Mouse (Mus musculus) embryonic facial prominence, embryonic 11.5 days (tissue): ENCODE measurements at regions not wholly inside any gene's neighbourhood (a gene's known extent, or its start where the extent isn't known, plus 50 kb on each side); places are given as distances from the start of the nearest gene placed in this dataset.
A peak's percentile ranks its signal among the peaks of the same experiment; 100 is the strongest.

ENCODE experiments used
- ATAC-seq: fragments of 200-750 bp; cut with Nextera tagmentation; replicated peaks from 2 replicates; pipeline ENCODE4 v1.8.0; 2017; ENCODE audit warnings: low read depth; ENCODE audit not compliant: insufficient number of reproducible peaks, low FRiP score, low TSS enrichment
- DNase-seq: peaks from one replicate; pipeline ENCODE4 v3.0.0-alpha.2; 2015; ENCODE audit warnings: low spot score
- H3K27ac ChIP-seq: fragments of 300-500 bp; sonication (generic); replicated peaks from 2 replicates; pipeline ENCODE4 v1.5.1; 2014; ENCODE audit warnings: mild to moderate bottlenecking, low read depth, low read length, control low read depth
- H3K27me3 ChIP-seq: fragments of 300-500 bp; sonication (generic); 2 replicates; pipeline ENCODE4 v1.6.1; 2014; ENCODE audit warnings: mild to moderate bottlenecking, low read length, moderate library complexity, mixed read lengths; ENCODE audit not compliant: control insufficient read depth, insufficient read depth
- H3K36me3 ChIP-seq: fragments of 300-500 bp; sonication (generic); replicated peaks from 2 replicates; pipeline ENCODE4 v1.6.1; 2014; ENCODE audit warnings: low read depth, mild to moderate bottlenecking, low read length, moderate library complexity, mixed read lengths; ENCODE audit not compliant: control insufficient read depth, insufficient read depth
- H3K4me1 ChIP-seq: fragments of 300-500 bp; sonication (generic); 2 replicates; pipeline ENCODE4 v1.6.1; 2014; ENCODE audit warnings: low read length, mixed read lengths; ENCODE audit not compliant: control insufficient read depth, insufficient read depth
- H3K4me2 ChIP-seq: fragments of 300-500 bp; sonication (generic); 2 replicates; pipeline ENCODE4 v1.6.1; 2014; ENCODE audit warnings: low read depth, mild to moderate bottlenecking, control low read depth, low read length, moderate library complexity
- H3K4me3 ChIP-seq: fragments of 300-500 bp; sonication (generic); 2 replicates; pipeline ENCODE4 v1.5.1; 2014; ENCODE audit warnings: low read depth, low read length, control low read depth
- H3K9ac ChIP-seq: fragments of 300-500 bp; sonication (generic); replicated peaks from 2 replicates; pipeline ENCODE4 v1.6.1; 2014; ENCODE audit warnings: mild to moderate bottlenecking, control low read depth, low read length
- H3K9me3 ChIP-seq: fragments of 300-500 bp; sonication (generic); replicated peaks from 2 replicates; pipeline ENCODE4 v1.6.1; 2016; ENCODE audit warnings: mild to moderate bottlenecking, low read length, inconsistent platforms, mixed read lengths; ENCODE audit not compliant: control insufficient read depth
- WGBS: fragments of 180-500 bp; shearing (Covaris S2); extraction: QIAGEN DNeasy Blood & Tissue Kit; methylation state at CpG from one replicate; pipeline ENCODE4 v1.1.7; 2014; 5-methylcytosine and 5-hydroxymethylcytosine counted together

- H3K4me2 ChIP-seq: no peak overlapping the region
- 81% methylated on average over 4 of the region's 4 CpGs for WGBS
- H3K27ac ChIP-seq: no peak overlapping the region
- no peaks in the 10 kb centered on the region for H3K9me3 ChIP-seq
- no peaks in the 10 kb centered on the region for H3K27me3 ChIP-seq
- DNase-seq: no peak
- no peak for ATAC-seq
- no peak overlapping the region for H3K4me3 ChIP-seq
- no peaks in the 10 kb centered on the region for H3K36me3 ChIP-seq
- H3K4me1 ChIP-seq: no peaks in the 10 kb centered on the region
- H3K9ac ChIP-seq: no peak overlapping the region
These were observed 161.2 kb downstream of the Tfap2c start for GRCm38 (mm10) chr2:172710641-172711040.

DNA sequence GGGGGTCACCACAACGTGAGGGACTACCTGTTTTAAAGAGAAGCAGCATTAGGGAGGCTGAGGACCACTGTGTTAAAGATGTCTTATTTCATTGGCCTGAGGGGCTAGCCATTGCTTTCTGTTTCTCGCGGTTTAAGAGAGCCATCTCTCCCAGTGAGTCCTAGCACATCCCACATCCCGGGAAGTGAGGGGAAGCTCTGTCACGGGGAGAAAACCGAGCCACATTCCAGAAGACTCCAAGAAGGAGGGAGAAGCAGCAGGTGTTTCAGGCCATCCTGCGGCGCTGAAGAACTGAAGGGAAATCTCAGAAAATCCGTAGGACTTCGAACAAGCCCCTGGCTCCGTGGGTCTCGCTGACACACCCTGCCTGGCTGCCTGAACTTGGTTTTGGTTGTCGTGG is 177.3 kb downstream of the Tfap2c start:
- H3K27ac ChIP-seq: no peak overlapping the region
- peak; percentile 35 for DNase-seq

DNA sequence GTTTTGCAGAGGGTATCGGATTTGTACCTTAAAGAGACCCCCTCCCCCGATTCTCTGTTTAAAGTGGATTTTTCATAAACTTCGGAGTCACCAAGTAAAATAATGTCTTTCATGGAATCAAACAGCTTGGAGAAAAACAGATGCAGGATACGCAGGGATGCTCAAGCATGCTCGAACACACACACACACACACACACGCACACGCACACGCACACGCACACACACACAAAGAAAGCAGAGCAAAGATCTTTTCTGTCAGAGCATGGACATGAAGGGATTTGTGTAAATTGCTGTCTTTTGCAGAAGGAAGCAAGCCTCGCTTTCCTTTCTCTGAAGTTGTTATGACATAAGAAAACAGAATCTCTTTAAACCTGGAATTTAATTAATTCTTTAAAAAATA is 178.2 kb downstream of the Tfap2c start:
- H3K36me3 ChIP-seq: no peaks in the 10 kb centered on the region
- no peaks in the 10 kb centered on the region for H3K9me3 ChIP-seq
- peak overlapping the region; percentile 33; the same call in 1 of the 2 replicates for H3K4me3 ChIP-seq
- no peak overlapping the region; the same call in 1 of the 2 replicates for H3K4me2 ChIP-seq
- H3K27ac ChIP-seq: no peak overlapping the region
- 15% methylated on average over 10 of the region's 10 CpGs for WGBS
- no peak overlapping the region for H3K9ac ChIP-seq
- peaks cover 37% of the 10 kb centered on the region for H3K27me3 ChIP-seq
- DNase-seq (peak; percentile 57), ATAC-seq (no peak)
- H3K4me1 ChIP-seq: peaks cover 6% of the 10 kb centered on the region

More for the DNA sequence above, 177.3 kb downstream of the Tfap2c start:
- Histone ChIP-seq H3K4me2 (no peak overlapping the region), H3K27me3 (peaks cover 29% of the 10 kb centered on the region), H3K4me1 (peaks cover 6% of the 10 kb centered on the region), H3K9me3 (no peaks in the 10 kb centered on the region), H3K4me3 (no peak overlapping the region), H3K9ac (no peak overlapping the region), H3K36me3 (no peaks in the 10 kb centered on the region)
- 2% methylated on average over 13 of the region's 13 CpGs for WGBS
- ATAC-seq: no peak

- peak; percentile 83 for ATAC-seq
- peak overlapping the region; percentile 92 for H3K4me2 ChIP-seq
- H3K27me3 ChIP-seq: peaks cover 37% of the 10 kb centered on the region
- no peak overlapping the region for H3K27ac ChIP-seq
- DNase-seq: peak; percentile 81
- H3K9me3 ChIP-seq: no peaks in the 10 kb centered on the region
- H3K4me3 ChIP-seq: peak overlapping the region; percentile 33
- H3K9ac ChIP-seq: peak overlapping the region; percentile 39
- peaks cover 6% of the 10 kb centered on the region for H3K4me1 ChIP-seq
- WGBS: under 1% methylated on average over 50 of the region's 53 CpGs
- no peaks in the 10 kb centered on the region for H3K36me3 ChIP-seq
These were observed 178.9 kb downstream of the Tfap2c start for GRCm38 (mm10) chr2:172728240-172728821.

DNA sequence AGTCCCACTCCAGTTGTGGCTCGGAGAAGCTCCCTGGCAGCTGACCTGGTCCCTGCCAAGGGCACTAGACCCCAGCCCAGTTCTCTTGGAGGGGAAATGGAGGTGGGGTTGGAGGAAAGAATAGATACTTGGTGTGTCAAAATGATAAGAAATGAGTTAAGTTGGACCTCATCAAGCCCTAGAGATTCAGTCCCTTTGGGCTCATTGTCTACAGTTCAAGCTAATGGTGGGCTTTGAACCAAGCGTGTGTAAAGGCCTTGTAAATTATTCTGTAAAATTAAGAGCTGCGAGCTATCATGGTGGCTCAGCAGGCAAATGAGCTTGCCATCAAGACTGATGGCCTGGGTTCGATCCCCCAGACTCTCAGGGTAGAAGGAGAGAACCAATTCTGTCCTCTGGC is 179.8 kb downstream of the Tfap2c start:
- H3K27me3 ChIP-seq: peaks cover 42% of the 10 kb centered on the region
- no peak for ATAC-seq
- no peaks in the 10 kb centered on the region for H3K36me3 ChIP-seq
- no peak overlapping the region for H3K27ac ChIP-seq
- H3K9me3 ChIP-seq: no peaks in the 10 kb centered on the region
- no peak overlapping the region for H3K4me2 ChIP-seq
- 56% methylated on average over 4 of the region's 4 CpGs for WGBS
- H3K4me3 ChIP-seq: no peak overlapping the region; the same call in 1 of the 2 replicates
- no peak overlapping the region for H3K9ac ChIP-seq
- peaks cover 6% of the 10 kb centered on the region for H3K4me1 ChIP-seq
- no peak for DNase-seq

DNA sequence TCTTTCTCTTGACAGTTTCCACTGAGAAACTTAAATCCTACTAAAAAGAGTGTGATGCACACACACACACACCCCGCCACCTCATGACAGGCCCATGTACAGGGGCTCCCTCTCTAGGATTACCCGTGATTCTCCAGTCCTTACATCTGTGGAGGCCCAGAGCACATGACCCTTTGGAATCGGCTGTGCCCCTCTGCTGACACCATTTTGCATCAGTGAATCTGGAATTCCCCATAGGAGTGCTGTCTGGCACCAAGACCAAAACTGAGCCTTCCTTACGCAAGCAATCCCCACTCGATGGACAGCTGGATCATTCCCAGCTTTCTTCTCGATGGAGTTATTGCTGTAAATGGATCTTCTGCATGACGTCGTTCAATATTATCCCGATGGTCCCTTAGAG is 180.3 kb downstream of the Tfap2c start:
- no peak overlapping the region for H3K4me3 ChIP-seq
- 67% methylated on average over 9 of the region's 9 CpGs for WGBS
- no peaks in the 10 kb centered on the region for H3K36me3 ChIP-seq
- no peak overlapping the region for H3K4me2 ChIP-seq
- no peaks in the 10 kb centered on the region for H3K9me3 ChIP-seq
- peaks cover 44% of the 10 kb centered on the region for H3K27me3 ChIP-seq
- H3K4me1 ChIP-seq: peaks cover 6% of the 10 kb centered on the region
- H3K9ac ChIP-seq: no peak overlapping the region
- ATAC-seq (no peak), DNase-seq (no peak)
- H3K27ac ChIP-seq: no peak overlapping the region

GRCm38 (mm10) chr2:172731408-172731807 is 182.0 kb downstream of the Tfap2c start:
- 1% methylated on average over 18 of the region's 18 CpGs for WGBS
- 0 out of 2 replicates have a peak overlapping the region, but pooled peaks have one; percentile 16 for H3K4me2 ChIP-seq
- no peaks in the 10 kb centered on the region for H3K9me3 ChIP-seq
- H3K4me1 ChIP-seq: peaks cover 6% of the 10 kb centered on the region
- H3K27ac ChIP-seq: no peak overlapping the region
- peaks cover 48% of the 10 kb centered on the region for H3K27me3 ChIP-seq
- no peak overlapping the region; the same call in 1 of the 2 replicates for H3K9ac ChIP-seq
- H3K36me3 ChIP-seq: no peaks in the 10 kb centered on the region
- ATAC-seq (no peak), DNase-seq (peak; percentile 63)
- no peak overlapping the region for H3K4me3 ChIP-seq

DNA sequence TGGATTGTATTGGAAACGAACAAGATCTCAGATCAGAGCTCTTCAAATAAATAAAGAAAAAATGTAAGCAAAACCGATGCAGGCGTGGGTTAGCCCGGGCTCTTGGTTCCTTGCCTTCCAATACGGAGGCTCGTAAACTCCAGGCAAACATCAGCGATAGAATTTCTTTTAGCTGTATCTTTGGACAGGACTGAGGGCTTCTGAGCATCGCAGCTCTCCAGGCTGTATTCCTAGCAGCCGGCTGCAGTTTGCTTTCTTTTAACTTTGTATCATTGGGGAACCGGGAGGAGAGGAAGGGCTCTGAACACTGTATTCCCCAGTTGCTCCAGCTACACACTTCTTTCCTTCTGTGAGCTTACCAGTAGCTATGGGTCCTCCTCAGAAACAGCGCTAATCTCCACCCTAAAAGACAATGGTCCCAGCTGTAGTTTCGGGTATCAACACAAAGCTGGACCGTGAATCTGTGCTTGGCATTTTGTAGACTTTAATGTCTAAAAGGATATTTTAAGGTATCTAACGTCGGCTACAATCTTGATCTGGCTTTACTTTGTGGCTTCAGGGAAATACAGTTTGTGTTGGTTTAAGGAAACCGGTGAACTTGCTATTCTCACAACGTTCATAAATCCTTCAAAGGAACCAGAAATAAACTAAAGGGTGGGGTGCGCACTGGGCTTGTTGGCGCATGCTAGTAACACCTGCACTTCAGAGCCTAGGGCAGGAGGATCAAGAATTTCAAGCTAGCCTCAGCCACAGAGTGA is 183.2 kb downstream of the Tfap2c start:
- H3K9ac ChIP-seq: no peak overlapping the region
- H3K27me3 ChIP-seq: peaks cover 44% of the 10 kb centered on the region
- no peak overlapping the region for H3K4me3 ChIP-seq
- no peak for ATAC-seq
- H3K36me3 ChIP-seq: no peaks in the 10 kb centered on the region
- peaks cover 6% of the 10 kb centered on the region for H3K4me1 ChIP-seq
- H3K9me3 ChIP-seq: no peaks in the 10 kb centered on the region
- no peak overlapping the region for H3K27ac ChIP-seq
- 4% methylated on average over 19 of the region's 19 CpGs for WGBS
- peak; percentile 35 for DNase-seq
- no peak overlapping the region for H3K4me2 ChIP-seq
